Mouse (Mus musculus) C2C12 (cell line): Measurements from ENCODE around the gene Aoc1. TPM values are rescaled to one million over a fixed set of nuclear protein-coding genes. Genes with fewer than 3 reads are reported as not detected.

Source experiments
- H3K27me3 ChIP-seq: one replicate; pipeline ENCODE4 v1.6.1; 2011; ENCODE audit not compliant: control insufficient read depth, insufficient read depth, insufficient read length
- H3K36me3 ChIP-seq: one replicate; pipeline ENCODE4 v1.6.1; 2011; ENCODE audit not compliant: control insufficient read depth, insufficient read depth
- H3K4me3 ChIP-seq: one replicate; pipeline ENCODE4 v1.5.1; 2011; ENCODE audit warnings: mild to moderate bottlenecking, control low read depth; ENCODE audit not compliant: poor library complexity, insufficient read depth, severe bottlenecking
- H3K79me2 ChIP-seq: one replicate; pipeline ENCODE4 v1.6.1; 2011; ENCODE audit not compliant: control insufficient read depth, insufficient read depth
- H3K79me3 ChIP-seq: one replicate; pipeline ENCODE4 v1.6.1; 2011; ENCODE audit warnings: low read depth, control low read depth
- H3ac ChIP-seq: one replicate; pipeline ENCODE3; 2011; ENCODE audit warnings: low read depth; ENCODE audit not compliant: control insufficient read depth, insufficient read length
- CEBPB ChIP-seq: IDR thresholded peaks from one replicate; pipeline ENCODE4 v1.6.1; 2011; ENCODE audit warnings: low read depth, mild to moderate bottlenecking, control low read depth, moderate library complexity
- CTCF ChIP-seq: IDR thresholded peaks from one replicate; pipeline ENCODE4 v1.5.1; 2011; ENCODE audit not compliant: control insufficient read depth, insufficient read depth, insufficient read length
- FOSL1 ChIP-seq: IDR thresholded peaks from one replicate; pipeline ENCODE4 v1.8.0; 2011; ENCODE audit warnings: mild to moderate bottlenecking, low read length; ENCODE audit not compliant: poor library complexity, insufficient read depth, severe bottlenecking
- MAX ChIP-seq: IDR thresholded peaks from one replicate; pipeline ENCODE4 v1.6.1; 2011; ENCODE audit warnings: mild to moderate bottlenecking, control low read depth
- MYOD1 ChIP-seq: IDR thresholded peaks from one replicate; pipeline ENCODE4 v1.6.1; 2011; ENCODE audit warnings: low read depth; ENCODE audit not compliant: control insufficient read depth, insufficient read length
- MYOG ChIP-seq: IDR thresholded peaks from one replicate; pipeline ENCODE4 v1.6.1; 2011; ENCODE audit not compliant: control insufficient read depth, insufficient read length; ENCODE audit errors: extremely low read depth
- USF1 ChIP-seq: IDR thresholded peaks from one replicate; pipeline ENCODE4 v1.6.1; 2011; ENCODE audit warnings: low read depth, mild to moderate bottlenecking, control low read depth, moderate library complexity
- polyA plus RNA-seq: library from polyadenylated mRNA; unstranded; fragments of >200 nt; fragmentation: generic; extraction: Trizol; gene quantifications from one replicate; pipeline ENCODE4 v1.2.1, GENCODE M21; 2012; ENCODE audit warnings: missing spikeins

Gene Aoc1
- polyA plus RNA-seq, 1 experiment: not detected

DNA sequence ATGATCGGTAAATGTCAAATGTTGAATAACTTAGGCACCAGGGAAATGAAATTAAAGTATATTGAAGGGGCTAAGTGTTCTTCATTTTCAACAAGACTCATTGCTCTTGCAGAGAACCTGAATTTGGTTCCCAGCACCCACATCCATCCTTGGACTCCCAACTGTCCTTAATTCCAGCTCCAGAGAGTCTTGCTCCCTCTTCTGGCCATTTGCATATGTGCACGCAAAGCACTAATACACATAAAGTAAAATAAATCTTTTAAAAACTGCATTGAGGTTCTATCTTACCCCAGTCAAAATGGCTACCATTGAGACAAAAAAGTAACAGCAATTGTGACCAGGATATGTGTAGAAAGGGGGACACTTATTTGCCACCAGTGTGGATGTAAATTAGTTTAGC lies 18.5 kb upstream of the Aoc1 start:
- Histone ChIP-seq H3ac (no peak overlapping the region), H3K79me3 (no peaks in the 10 kb centered on the region), H3K36me3 (no peaks in the 10 kb centered on the region), H3K79me2 (no peaks in the 10 kb centered on the region), H3K4me3 (no peak overlapping the region), H3K27me3 (no peaks in the 10 kb centered on the region)
- TF ChIP-seq MYOG (no peak), MAX (no peak), USF1 (no peak), CEBPB (no peak), MYOD1 (no peak), CTCF (no peak), FOSL1 (no peak)

DNA sequence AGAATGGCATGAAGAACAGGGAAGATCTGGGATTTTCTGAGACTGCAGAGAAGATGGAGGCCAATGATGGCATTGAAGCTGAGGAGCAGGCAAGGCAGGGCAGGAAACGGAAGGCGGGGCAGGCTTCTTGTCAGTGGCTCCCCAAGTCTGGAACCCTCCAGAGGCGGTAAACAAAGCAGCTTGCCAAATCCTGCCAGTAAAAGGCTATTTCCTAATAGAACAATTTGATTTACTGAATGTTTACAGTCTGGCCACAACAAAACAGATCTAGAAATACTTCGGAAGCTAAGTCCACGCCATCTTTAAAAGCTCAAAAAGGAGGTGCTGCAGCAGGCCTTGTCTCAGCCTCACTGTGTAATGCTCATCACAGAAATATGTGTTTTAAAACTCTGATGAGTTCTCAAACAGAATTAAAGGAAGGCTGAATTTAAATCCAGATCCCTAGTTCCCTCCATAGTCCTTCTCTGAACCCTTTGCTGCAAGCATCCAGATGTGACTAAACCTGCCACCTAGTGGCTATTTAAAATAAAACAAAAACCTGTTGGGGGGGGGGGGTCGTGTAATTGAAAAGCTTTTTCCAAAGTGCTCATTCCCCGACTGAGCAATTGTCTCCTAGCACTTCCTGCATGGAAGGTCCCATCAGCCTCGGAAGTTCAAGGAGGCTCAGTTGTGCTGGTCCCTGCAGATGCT lies 14.9 kb upstream of the Aoc1 start:
- Histone ChIP-seq H3K27me3 (no peaks in the 10 kb centered on the region), H3K79me3 (no peaks in the 10 kb centered on the region), H3K4me3 (no peak overlapping the region), H3K36me3 (no peaks in the 10 kb centered on the region), H3K79me2 (no peaks in the 10 kb centered on the region), H3ac (no peak overlapping the region)
- TF ChIP-seq CEBPB: no peak
- no peak for TF ChIP-seq MYOG
- no peak for TF ChIP-seq FOSL1
- no peak for TF ChIP-seq USF1
- no peak for TF ChIP-seq CTCF
- TF ChIP-seq MAX: no peak

DNA sequence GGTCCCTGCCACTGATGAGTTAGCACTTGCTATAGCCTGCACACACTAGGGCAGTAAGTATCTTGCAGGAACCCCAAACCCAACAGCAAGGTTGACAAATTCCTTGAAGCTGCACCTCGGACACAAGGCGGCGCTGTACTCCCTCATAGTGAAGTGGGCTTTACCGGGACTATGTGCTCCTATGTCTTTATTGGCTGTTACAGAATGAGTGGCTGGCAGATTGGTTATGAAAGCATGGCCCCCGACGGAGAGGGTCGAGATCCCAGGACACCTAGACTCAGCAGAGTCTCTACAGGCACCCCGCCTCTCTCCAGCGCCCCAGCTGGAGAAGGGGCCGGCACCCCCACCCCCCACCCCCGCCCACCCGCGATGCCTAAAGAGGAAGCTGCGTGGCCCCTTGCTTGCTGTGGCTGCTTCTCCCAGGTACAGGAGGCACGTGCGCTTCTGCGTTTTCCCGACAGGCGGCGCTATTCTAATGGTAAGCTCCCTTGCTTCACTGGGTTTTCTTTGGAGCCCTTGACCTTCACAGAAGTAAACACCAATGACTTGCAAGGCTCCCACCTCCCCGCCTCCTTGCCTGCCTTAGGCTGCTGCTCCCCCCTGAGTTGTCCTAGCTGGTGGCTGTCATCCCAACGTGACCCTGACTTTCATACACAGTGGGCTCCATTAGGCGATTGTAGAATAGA lies 12.4 kb upstream of the Aoc1 start:
- H3ac ChIP-seq: no peak overlapping the region
- H3K36me3 ChIP-seq: no peaks in the 10 kb centered on the region
- H3K79me3 ChIP-seq: no peaks in the 10 kb centered on the region
- H3K79me2 ChIP-seq: no peaks in the 10 kb centered on the region
- H3K4me3 ChIP-seq: no peak overlapping the region
- TF ChIP-seq FOSL1 (no peak), USF1 (no peak), CEBPB (no peak), CTCF (no peak), MYOG (no peak), MYOD1 (no peak), MAX (no peak)
- no peaks in the 10 kb centered on the region for H3K27me3 ChIP-seq

DNA sequence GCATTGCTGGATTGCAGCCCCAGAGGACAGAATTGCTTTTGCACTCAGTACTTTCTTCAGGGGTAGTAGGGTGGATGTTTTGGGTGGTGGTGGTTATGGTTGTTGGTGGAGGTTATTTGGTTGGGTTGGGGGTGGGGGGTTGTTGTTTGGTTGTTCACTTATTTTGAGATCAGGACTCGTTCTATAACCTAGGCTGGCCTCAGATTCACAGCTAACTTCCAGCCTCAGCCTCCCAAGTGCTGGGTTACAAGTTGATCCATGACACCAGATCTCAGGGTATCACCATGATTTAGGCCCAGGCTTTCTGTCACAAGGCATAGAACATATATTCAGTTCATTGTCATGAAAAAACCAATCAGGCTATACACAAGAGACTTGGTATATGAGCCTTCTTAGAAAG lies 11.8 kb upstream of the Aoc1 start:
- no peaks in the 10 kb centered on the region for H3K79me2 ChIP-seq
- H3K36me3 ChIP-seq: no peaks in the 10 kb centered on the region
- H3ac ChIP-seq: no peak overlapping the region
- TF ChIP-seq CEBPB (no peak), MAX (no peak), USF1 (no peak), FOSL1 (no peak), MYOD1 (no peak), CTCF (no peak), MYOG (no peak)
- H3K4me3 ChIP-seq: no peak overlapping the region
- no peaks in the 10 kb centered on the region for H3K79me3 ChIP-seq
- H3K27me3 ChIP-seq: no peaks in the 10 kb centered on the region

DNA sequence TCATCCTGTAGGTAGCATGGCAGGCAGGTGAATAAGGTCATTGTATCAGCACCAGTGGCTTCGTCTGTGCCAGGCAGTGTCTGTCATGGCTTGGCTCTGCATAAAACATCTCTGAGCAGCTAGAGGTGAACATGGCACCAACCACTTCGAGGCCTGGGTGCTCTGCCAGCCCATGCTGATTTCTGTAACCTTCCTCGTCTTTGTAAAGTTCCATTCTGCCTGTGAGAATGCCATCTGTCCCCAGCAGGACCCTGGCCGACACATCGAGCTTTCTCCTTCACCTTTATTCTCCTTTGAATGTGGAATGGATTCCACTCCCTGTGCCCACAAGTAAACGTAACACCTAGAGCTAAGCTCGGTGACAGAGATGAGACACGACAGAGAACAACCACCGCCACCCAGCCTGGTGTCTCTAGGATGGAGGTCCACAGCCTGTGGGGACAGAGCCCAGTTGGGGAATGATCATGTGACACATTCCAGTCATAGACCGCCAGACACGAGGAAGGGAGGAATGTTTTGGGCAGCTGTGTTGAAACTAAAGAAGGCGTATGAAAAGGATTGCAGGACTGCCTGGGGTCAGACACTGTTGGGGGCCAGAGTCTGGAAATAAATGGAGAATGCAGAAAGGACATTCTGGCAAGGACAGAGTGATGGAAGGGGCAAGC lies 10.9 kb upstream of the Aoc1 start:
- no peaks in the 10 kb centered on the region for H3K79me2 ChIP-seq
- no peak overlapping the region for H3ac ChIP-seq
- H3K4me3 ChIP-seq: no peak overlapping the region
- no peaks in the 10 kb centered on the region for H3K27me3 ChIP-seq
- no peaks in the 10 kb centered on the region for H3K79me3 ChIP-seq
- TF ChIP-seq MAX: no peak
- no peak for TF ChIP-seq CEBPB
- no peak for TF ChIP-seq CTCF
- no peak for TF ChIP-seq MYOG
- no peaks in the 10 kb centered on the region for H3K36me3 ChIP-seq
